Mouse (Mus musculus): Measurements from ENCODE around the gene Magoh. TPM values are rescaled to one million over a fixed set of nuclear protein-coding genes. Genes with fewer than 3 reads are reported as not detected.
A peak's percentile ranks its signal among the peaks of the same experiment; 100 is the strongest.

The Magoh gene
- polyA plus RNA-seq, 1 experiment from 2014 or later, result 88.9 TPM

DNA sequence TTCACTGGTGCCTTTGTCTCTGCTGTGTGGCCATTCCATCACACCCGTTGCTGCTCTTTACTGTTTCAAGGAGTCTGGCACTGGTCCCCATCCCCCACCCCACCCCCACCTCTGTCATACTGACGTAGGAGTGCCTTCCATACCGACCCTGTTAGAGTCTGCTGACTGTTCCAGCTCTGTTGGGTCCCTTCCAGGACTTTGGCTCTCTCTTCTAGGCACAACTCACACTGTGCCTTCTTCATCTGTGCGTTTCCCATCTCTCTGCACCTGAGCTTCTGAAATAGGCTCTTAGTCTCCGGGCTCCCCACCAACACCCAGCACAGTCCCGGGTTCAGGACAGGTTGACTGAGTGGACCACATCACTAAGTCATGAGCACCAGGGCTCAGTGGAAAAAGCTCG, 32.8 kb upstream of the Magoh start:
- Histone ChIP-seq H3K27ac (no peak overlapping the region), H3K36me3 (no peaks in the 10 kb centered on the region), H3K9me3 (replicated peaks) (no peaks in the 10 kb centered on the region), H3K4me3 (no peak overlapping the region), H3K4me1 (replicated peaks) (peaks cover 7% of the 10 kb centered on the region), H3K27me3 (peaks cover 31% of the 10 kb centered on the region), H3K4me2 (no peak overlapping the region), H3K9ac (no peak overlapping the region)
- ATAC-seq (replicated peaks; ENCODE audit: insufficient number of reproducible peaks, insufficient read depth, low FRiP score, low read depth), result no peak
- WGBS, result 65% methylated on average over 7 of the region's 7 CpGs

DNA sequence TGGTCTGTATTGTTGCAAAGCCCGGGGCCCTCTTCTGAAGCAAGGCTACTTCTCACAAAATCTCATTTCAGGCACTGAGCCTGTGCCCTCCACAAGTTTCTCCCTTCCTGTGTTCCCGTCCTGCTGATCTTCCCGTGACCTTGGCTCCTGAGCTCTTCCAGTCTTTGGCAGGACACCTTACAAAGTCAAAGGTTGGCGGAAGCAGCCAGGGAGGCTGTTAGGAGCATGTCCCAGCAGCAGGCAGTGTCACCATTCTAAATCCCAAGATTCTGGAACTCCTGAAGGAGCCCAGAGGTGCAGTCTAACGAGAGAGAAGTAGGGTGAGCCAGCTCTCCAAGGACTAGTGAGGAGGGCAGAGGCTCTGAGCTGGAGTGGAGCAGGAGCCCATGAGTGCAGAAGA, 31.0 kb upstream of the Magoh start:
- no peak for ATAC-seq (replicated peaks; ENCODE audit: insufficient number of reproducible peaks, insufficient read depth, low FRiP score, low read depth)
- peaks cover 7% of the 10 kb centered on the region for H3K4me1 ChIP-seq (replicated peaks)
- H3K9me3 ChIP-seq (replicated peaks), result no peaks in the 10 kb centered on the region
- H3K4me3 ChIP-seq, result no peak overlapping the region
- no peaks in the 10 kb centered on the region for H3K36me3 ChIP-seq
- no peak overlapping the region for H3K4me2 ChIP-seq
- H3K27ac ChIP-seq, result no peak overlapping the region
- WGBS, result 76% methylated on average over 5 of the region's 5 CpGs
- H3K9ac ChIP-seq, result no peak overlapping the region
- H3K27me3 ChIP-seq, result peaks cover 31% of the 10 kb centered on the region

DNA sequence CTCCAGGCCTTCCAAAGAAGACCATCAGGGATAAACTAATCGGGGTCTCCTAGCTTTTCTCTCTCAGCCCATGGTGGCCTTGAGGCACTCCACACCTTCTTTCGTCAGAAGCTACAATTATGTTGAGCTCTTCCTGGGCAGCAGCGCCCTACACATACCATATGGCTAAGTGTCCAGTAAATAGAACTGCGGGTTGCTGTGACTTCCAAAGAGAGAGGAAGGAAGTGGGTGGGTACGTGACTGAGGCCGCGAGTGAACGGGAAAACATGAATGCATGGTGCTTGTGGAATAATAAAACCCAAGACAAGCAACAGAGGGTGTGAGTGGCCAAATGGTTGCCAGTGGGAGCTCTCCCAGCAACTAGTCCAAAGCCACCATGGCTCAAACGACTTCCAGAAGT, 29.9 kb upstream of the Magoh start:
- Histone ChIP-seq H3K4me2 (no peak overlapping the region), H3K27me3 (peaks cover 31% of the 10 kb centered on the region), H3K9me3 (replicated peaks) (no peaks in the 10 kb centered on the region), H3K36me3 (no peaks in the 10 kb centered on the region), H3K27ac (no peak overlapping the region), H3K4me1 (replicated peaks) (peaks cover 7% of the 10 kb centered on the region), H3K9ac (no peak overlapping the region), H3K4me3 (no peak overlapping the region)
- ATAC-seq (replicated peaks; ENCODE audit: insufficient number of reproducible peaks, insufficient read depth, low FRiP score, low read depth), result no peak
- 76% methylated on average over 9 of the region's 9 CpGs for WGBS

DNA sequence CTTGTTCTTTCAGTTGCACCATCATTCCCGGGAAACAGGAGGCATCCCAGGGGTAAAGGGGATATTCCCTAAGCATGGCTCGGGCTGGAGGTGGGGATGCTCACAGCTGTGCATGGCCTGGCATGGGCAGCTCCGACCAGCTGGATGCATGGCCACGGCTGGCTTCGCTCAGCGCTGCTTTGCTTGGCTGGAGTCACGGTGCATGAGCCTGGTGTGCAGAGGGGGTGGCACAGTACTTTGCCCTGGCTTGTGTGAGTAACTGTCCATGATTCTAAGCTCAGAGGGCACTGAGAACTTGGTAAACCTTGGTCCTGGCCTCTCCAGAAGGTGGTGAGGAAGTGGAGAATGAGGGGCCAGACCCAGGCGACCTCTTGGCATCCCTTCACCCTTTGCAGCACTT, 29.5 kb upstream of the Magoh start:
- H3K36me3 ChIP-seq, result no peaks in the 10 kb centered on the region
- peaks cover 7% of the 10 kb centered on the region for H3K4me1 ChIP-seq (replicated peaks)
- no peak overlapping the region for H3K9ac ChIP-seq
- H3K27ac ChIP-seq, result no peak overlapping the region
- H3K4me3 ChIP-seq, result no peak overlapping the region
- ATAC-seq (replicated peaks; ENCODE audit: insufficient number of reproducible peaks, insufficient read depth, low FRiP score, low read depth), result no peak
- 93% methylated on average over 8 of the region's 8 CpGs for WGBS
- no peak overlapping the region for H3K4me2 ChIP-seq
- H3K27me3 ChIP-seq, result peaks cover 30% of the 10 kb centered on the region
- H3K9me3 ChIP-seq (replicated peaks), result no peaks in the 10 kb centered on the region

DNA sequence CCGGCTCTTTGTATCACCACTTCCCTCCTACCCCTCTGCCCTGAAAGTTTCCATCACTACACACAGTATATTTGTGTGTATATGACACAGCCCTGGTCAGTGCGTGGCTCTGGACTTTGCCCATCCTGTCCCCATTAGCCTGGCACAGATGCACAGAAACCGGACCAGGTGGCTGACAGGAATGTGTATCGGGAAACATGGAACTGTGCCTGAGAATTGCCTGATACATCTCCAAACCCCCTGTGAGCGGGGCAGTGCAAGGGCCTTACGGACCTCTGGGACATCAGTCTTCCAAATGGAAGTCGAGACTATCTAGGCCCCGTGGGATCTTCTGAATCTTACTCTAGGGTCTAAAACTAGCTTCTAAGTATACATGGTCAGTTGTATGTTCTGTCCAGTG, 26.2 kb upstream of the Magoh start:
- Histone ChIP-seq H3K4me1 (replicated peaks) (no peaks in the 10 kb centered on the region), H3K36me3 (no peaks in the 10 kb centered on the region), H3K4me2 (no peak overlapping the region), H3K27me3 (no peaks in the 10 kb centered on the region; the same call in 1 of the 2 replicates), H3K9ac (no peak overlapping the region), H3K27ac (no peak overlapping the region), H3K9me3 (replicated peaks) (no peaks in the 10 kb centered on the region), H3K4me3 (no peak overlapping the region)
- no peak for ATAC-seq (replicated peaks; ENCODE audit: insufficient number of reproducible peaks, insufficient read depth, low FRiP score, low read depth)
- WGBS, result 83% methylated on average over 8 of the region's 8 CpGs

DNA sequence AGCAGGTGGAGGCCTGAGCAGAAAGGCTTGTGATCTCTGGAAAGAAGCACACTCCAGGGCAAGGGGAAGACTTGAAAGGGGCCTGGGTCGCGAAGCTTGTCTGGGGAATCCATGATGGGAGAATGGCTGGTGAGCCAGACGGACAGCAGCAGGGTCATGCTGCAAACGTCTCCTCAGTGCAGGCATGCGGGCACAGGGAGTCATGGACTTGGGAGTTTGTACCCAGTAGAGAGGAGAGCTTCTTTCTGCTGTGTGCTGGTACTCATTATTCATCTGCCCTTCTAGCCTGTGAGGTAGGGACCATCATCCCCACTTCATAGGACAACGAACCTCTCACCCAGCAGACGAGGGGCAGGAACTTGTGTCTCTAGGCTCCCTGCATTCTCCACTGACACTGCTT, 25.7 kb upstream of the Magoh start:
- H3K9ac ChIP-seq, result no peak overlapping the region
- no peak overlapping the region for H3K4me2 ChIP-seq
- ATAC-seq (replicated peaks; ENCODE audit: insufficient number of reproducible peaks, insufficient read depth, low FRiP score, low read depth), result no peak
- no peaks in the 10 kb centered on the region for H3K4me1 ChIP-seq (replicated peaks)
- H3K27ac ChIP-seq, result no peak overlapping the region
- no peaks in the 10 kb centered on the region for H3K36me3 ChIP-seq
- no peaks in the 10 kb centered on the region; the same call in 1 of the 2 replicates for H3K27me3 ChIP-seq
- 75% methylated on average over 7 of the region's 7 CpGs for WGBS
- no peak overlapping the region for H3K4me3 ChIP-seq
- H3K9me3 ChIP-seq (replicated peaks), result no peaks in the 10 kb centered on the region

DNA sequence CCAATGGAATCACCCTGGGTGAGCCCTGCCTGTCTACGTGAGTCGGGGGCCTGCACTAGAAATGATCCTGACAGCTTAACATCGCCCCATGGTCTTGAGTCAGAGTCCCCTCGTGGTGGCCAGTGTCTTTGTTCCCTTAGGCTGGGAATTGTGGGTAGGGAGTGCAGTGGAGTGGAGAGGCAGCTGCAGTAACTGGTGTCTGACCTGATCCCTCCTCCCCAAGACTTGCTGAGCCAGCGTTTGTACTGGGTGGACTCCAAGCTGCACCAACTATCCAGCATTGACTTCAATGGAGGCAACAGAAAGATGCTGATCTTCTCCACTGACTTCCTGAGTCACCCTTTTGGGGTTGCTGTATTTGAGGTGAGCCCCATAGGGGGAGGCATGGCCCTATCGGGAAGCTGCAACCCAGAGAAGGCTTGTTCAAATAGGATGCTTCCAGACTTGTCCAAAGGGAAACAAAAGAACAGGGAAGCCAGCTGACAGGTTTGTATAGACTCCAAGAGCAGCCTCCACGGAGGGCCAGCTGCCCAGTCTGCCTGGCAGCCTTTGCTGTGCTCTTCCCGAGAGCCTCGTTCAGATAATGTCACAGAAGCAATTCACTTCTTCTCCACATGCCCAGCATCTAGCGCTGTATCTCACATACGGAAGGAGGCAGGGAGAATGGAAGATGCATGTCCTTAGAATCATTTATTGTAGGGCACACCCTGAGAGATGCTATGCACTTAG, 22.4 kb upstream of the Magoh start:
- H3K9ac ChIP-seq, result no peak overlapping the region
- no peaks in the 10 kb centered on the region for H3K36me3 ChIP-seq
- no peaks in the 10 kb centered on the region for H3K4me1 ChIP-seq (replicated peaks)
- H3K9me3 ChIP-seq (replicated peaks), result no peaks in the 10 kb centered on the region
- H3K27ac ChIP-seq, result no peak overlapping the region
- 66% methylated on average over 11 of the region's 11 CpGs for WGBS
- ATAC-seq (replicated peaks; ENCODE audit: insufficient number of reproducible peaks, insufficient read depth, low FRiP score, low read depth), result no peak
- H3K27me3 ChIP-seq, result no peaks in the 10 kb centered on the region
- no peak overlapping the region for H3K4me3 ChIP-seq
- no peak overlapping the region for H3K4me2 ChIP-seq

DNA sequence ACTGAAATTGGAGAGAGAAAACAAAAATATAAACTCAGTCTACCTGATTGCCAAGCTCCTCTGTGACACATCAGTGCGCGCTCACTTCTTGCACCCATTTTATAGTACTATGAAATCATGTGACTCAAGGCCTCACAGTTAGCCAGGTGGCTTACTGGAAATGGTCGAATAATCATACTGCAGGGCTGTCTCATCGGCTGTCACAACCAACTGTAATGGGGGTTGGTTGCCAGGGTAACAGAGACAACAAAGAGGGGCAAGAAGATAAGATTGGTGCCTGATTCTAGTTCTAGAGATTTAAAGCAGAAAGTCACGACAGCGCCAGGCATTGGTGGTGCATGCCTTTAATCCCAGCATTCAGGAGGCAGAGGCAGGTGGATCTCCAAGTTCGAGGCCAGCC, 20.6 kb upstream of the Magoh start:
- Histone ChIP-seq H3K9me3 (replicated peaks) (no peaks in the 10 kb centered on the region), H3K27ac (no peak overlapping the region), H3K4me3 (no peak overlapping the region), H3K27me3 (no peaks in the 10 kb centered on the region), H3K4me1 (replicated peaks) (no peaks in the 10 kb centered on the region), H3K4me2 (no peak overlapping the region), H3K9ac (no peak overlapping the region), H3K36me3 (no peaks in the 10 kb centered on the region)
- ATAC-seq (replicated peaks; ENCODE audit: insufficient number of reproducible peaks, insufficient read depth, low FRiP score, low read depth), result no peak
- WGBS, result 80% methylated on average over 7 of the region's 7 CpGs

DNA sequence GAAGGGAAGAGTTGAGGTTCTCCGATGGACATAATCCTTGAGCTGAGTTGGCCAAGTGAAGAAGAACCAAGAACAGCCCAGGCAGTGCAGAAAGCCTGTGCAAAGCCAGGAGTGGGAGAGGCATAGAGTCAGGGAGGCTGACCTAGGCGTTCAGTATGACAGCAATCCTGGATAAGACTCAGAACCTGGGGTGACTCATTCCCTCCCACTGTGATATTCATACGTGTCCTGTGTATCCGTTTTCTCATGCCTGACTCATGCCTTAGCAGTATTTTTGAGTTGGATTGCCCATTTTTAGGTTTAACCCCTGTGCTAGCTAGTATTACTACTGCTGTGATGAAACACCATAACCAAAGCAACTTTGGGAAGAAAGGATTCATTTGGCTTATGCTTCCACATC, 14.7 kb upstream of the Magoh start:
- Histone ChIP-seq H3K9me3 (replicated peaks) (no peaks in the 10 kb centered on the region), H3K4me3 (no peak overlapping the region), H3K27me3 (no peaks in the 10 kb centered on the region), H3K36me3 (no peaks in the 10 kb centered on the region), H3K27ac (no peak overlapping the region), H3K9ac (no peak overlapping the region), H3K4me2 (no peak overlapping the region), H3K4me1 (replicated peaks) (no peaks in the 10 kb centered on the region)
- no peak for ATAC-seq (replicated peaks; ENCODE audit: insufficient number of reproducible peaks, insufficient read depth, low FRiP score, low read depth)
- WGBS, result 65% methylated on average over 4 of the region's 4 CpGs

DNA sequence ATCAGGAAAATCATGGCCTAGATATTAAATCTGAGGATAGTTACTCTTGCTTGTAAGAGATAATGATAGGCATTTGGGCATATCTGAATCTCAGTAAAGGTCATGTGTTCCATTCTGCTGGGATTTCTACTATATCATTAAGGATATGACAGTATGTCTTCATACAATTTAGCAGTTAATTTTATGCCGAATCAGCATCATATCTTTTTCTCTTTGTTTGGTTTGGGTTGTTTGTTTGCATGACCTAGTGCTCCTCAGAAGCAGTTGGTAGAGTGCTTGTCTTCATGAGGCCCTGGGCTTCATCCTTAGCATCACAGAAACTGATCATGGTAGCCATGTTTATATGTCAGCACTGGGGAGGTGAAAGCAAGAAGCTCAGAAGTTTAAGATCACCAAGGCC, 2.1 kb downstream of the Magoh start:
- no peak overlapping the region for H3K4me3 ChIP-seq
- no peak overlapping the region for H3K27ac ChIP-seq
- H3K9me3 ChIP-seq (replicated peaks), result no peaks in the 10 kb centered on the region
- H3K4me1 ChIP-seq (replicated peaks), result peaks cover 12% of the 10 kb centered on the region
- no peak overlapping the region for H3K9ac ChIP-seq
- H3K4me2 ChIP-seq, result no peak overlapping the region
- WGBS, result 91% methylated on average over 1 of the region's 1 CpGs
- no peak for ATAC-seq (replicated peaks; ENCODE audit: insufficient number of reproducible peaks, insufficient read depth, low FRiP score, low read depth)
- H3K36me3 ChIP-seq, result peaks cover 52% of the 10 kb centered on the region
- H3K27me3 ChIP-seq, result no peaks in the 10 kb centered on the region

DNA sequence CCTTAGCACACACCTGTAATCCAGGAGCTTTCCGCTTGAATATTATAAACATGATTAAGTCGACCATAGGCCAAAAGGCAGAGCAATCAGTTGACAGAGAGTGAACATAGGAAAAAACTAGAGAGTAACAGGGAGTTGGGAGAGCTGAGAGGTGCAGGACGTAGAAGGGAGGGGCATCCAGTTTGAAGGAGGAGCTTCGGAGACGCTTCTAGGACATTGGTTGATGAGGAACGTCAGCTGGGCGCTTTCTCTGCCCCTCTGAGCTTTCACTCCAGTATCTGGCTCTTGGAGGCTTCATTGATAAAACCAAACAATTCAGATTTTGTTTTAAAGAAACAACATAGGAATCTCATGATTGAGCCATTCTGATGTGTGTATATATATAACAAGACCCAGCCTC, 6.8 kb downstream of the Magoh start:
- H3K27ac ChIP-seq, result no peak overlapping the region
- no peaks in the 10 kb centered on the region for H3K9me3 ChIP-seq (replicated peaks)
- ATAC-seq (replicated peaks; ENCODE audit: insufficient number of reproducible peaks, insufficient read depth, low FRiP score, low read depth), result no peak
- H3K4me2 ChIP-seq, result no peak overlapping the region
- H3K27me3 ChIP-seq, result no peaks in the 10 kb centered on the region
- peaks cover 53% of the 10 kb centered on the region for H3K36me3 ChIP-seq
- peaks cover 14% of the 10 kb centered on the region for H3K4me1 ChIP-seq (replicated peaks)
- H3K4me3 ChIP-seq, result no peak overlapping the region
- no peak overlapping the region for H3K9ac ChIP-seq
- 76% methylated on average over 7 of the region's 7 CpGs for WGBS

DNA sequence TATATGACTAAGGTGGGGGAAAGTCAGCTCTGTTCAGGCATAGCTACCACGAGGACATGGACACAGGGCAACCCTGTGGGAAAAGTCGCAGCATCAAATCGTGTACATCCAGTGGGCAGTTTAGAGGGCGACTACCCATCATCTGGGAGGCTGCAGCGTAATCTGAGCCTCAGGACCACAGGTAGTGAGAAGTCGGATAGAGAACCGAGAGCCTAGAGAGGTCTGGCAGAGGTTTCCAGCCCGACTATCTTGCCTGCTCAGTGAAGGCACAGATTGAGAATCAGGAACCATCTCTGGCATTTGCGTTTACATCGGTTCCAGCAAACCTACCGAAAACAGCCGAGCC, 9.8 kb downstream of the Magoh start:
- under 1% methylated on average over 12 of the region's 12 CpGs for WGBS
- Histone ChIP-seq H3K4me1 (replicated peaks) (peaks cover 14% of the 10 kb centered on the region), H3K4me2 (peak overlapping the region; percentile 84), H3K36me3 (peaks cover 52% of the 10 kb centered on the region), H3K9ac (peak overlapping the region; percentile 71), H3K9me3 (replicated peaks) (no peaks in the 10 kb centered on the region), H3K27ac (peak overlapping the region; percentile 93), H3K27me3 (no peaks in the 10 kb centered on the region), H3K4me3 (peak overlapping the region; percentile 76)
- ATAC-seq (replicated peaks; ENCODE audit: insufficient number of reproducible peaks, insufficient read depth, low FRiP score, low read depth), result peak; percentile 19

Measured in heart, embryonic 15.5 days (tissue).